Mouse (Mus musculus) ES-E14 (cell line): ENCODE results near the gene Kif19a.

ENCODE experiments used
- CHD2 ChIP-seq: IDR thresholded peaks from 2 replicates; pipeline ENCODE4 v1.6.1; 2014; ENCODE audit warnings: mild to moderate bottlenecking, low read depth, low read length, inconsistent platforms
- HCFC1 ChIP-seq: IDR thresholded peaks from 2 replicates; pipeline ENCODE4 v1.6.1; 2012; ENCODE audit warnings: low read length, inconsistent platforms, borderline replicate concordance; ENCODE audit not compliant: insufficient read depth
- MAFK ChIP-seq: IDR thresholded peaks from 2 replicates; pipeline ENCODE4 v1.6.1; 2014; ENCODE audit warnings: mild to moderate bottlenecking, low read depth, low read length, inconsistent platforms; ENCODE audit not compliant: insufficient read depth
- ZC3H11A ChIP-seq: IDR thresholded peaks from 2 replicates; pipeline ENCODE4 v1.6.1; 2012; ENCODE audit warnings: low read depth, mild to moderate bottlenecking, inconsistent platforms, low read length, borderline replicate concordance
- ZNF384 ChIP-seq: IDR thresholded peaks from 2 replicates; pipeline ENCODE4 v1.6.1; 2012; ENCODE audit warnings: low read depth, low read length, inconsistent platforms

DNA sequence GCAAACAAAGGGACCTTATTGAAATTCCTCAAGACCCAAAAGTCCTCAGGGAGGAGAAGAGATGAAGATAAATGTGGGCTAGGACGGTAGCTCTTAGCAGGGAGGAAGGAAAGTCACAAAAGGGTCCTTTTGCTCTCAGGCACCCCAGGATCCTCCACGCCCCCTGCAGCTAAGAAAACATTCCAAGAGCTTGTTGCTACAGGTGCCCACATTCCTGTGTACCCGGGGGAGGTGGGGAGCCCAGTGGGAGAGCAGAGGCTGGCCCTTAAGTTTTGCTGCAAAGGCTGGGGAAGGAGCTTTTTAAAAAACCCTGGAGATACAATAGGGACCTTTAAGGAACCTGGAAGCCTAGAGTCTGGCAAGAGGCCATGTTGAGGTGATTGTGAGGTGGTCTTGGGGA lies 55.3 kb downstream of the Kif19a start:
- TF ChIP-seq MAFK = no peak
- TF ChIP-seq ZNF384 = no peak
- TF ChIP-seq HCFC1 = no peak
- TF ChIP-seq ZC3H11A = no peak
- TF ChIP-seq CHD2 = no peak
